Mouse (Mus musculus) 3134 (cell line): ENCODE results near the gene Nav3.
"Not testable (repeated sequence)": the region's sequence is repeated elsewhere in the genome, so short reads cannot be mapped to it uniquely, and the experiment has no call there.

Experiments used
- DNase-seq: peaks from one replicate; pipeline ENCODE4 v3.0.0-alpha.2; 2011; ENCODE audit warnings: low spot score; ENCODE audit not compliant: insufficient read length; ENCODE audit errors: extremely low read depth

Gene Nav3

GRCm38 (mm10) chr10:110085903-110086302 is 370.1 kb downstream of the Nav3 start:
- DNase-seq, result no peak

- DNase-seq, result peak; percentile 13
Observed at GRCm38 (mm10) chr10:110085156-110085555, 370.8 kb downstream of the Nav3 start.

GRCm38 (mm10) chr10:110076575-110076974 is 379.4 kb downstream of the Nav3 start:
- no peak for DNase-seq

GRCm38 (mm10) chr10:110072355-110072754 is 383.6 kb downstream of the Nav3 start:
- no peak for DNase-seq

GRCm38 (mm10) chr10:110061166-110061565 is 394.8 kb downstream of the Nav3 start:
- DNase-seq, result no peak

- DNase-seq, result no peak
Observed at GRCm38 (mm10) chr10:110037547-110037946, 418.5 kb downstream of the Nav3 start.

GRCm38 (mm10) chr10:110034582-110035099 is 421.4 kb downstream of the Nav3 start:
- no peak for DNase-seq

GRCm38 (mm10) chr10:110024897-110025296 is 431.1 kb downstream of the Nav3 start:
- DNase-seq, result not testable (repeated sequence)

- no peak for DNase-seq
Observed at GRCm38 (mm10) chr10:110022100-110022499, 433.9 kb downstream of the Nav3 start.

GRCm38 (mm10) chr10:110019266-110019866 is 436.6 kb downstream of the Nav3 start:
- no peak for DNase-seq

- not testable (repeated sequence) for DNase-seq
Observed at GRCm38 (mm10) chr10:110001328-110001727, 454.7 kb downstream of the Nav3 start.

- no peak for DNase-seq
Observed at GRCm38 (mm10) chr10:110000755-110001247, 455.2 kb downstream of the Nav3 start.

GRCm38 (mm10) chr10:109999904-110000303 is 456.1 kb downstream of the Nav3 start:
- DNase-seq, result no peak

- DNase-seq, result no peak
Observed at GRCm38 (mm10) chr10:109994302-109994701, 461.7 kb downstream of the Nav3 start.

- DNase-seq, result no peak
Observed at GRCm38 (mm10) chr10:109985824-109986485, 470.0 kb downstream of the Nav3 start.

GRCm38 (mm10) chr10:109976351-109976750 is 479.7 kb downstream of the Nav3 start:
- DNase-seq, result no peak

GRCm38 (mm10) chr10:109974177-109974576 is 481.8 kb downstream of the Nav3 start:
- no peak for DNase-seq

GRCm38 (mm10) chr10:109973483-109973882 is 482.5 kb downstream of the Nav3 start:
- DNase-seq, result no peak

- no peak for DNase-seq
Observed at GRCm38 (mm10) chr10:109950296-109950695, 505.7 kb downstream of the Nav3 start.

GRCm38 (mm10) chr10:109929319-109929622 is 526.7 kb downstream of the Nav3 start:
- no peak for DNase-seq

GRCm38 (mm10) chr10:109928547-109929318 is 527.3 kb downstream of the Nav3 start:
- no peak for DNase-seq
